Mouse (Mus musculus): ENCODE measurements around the gene Gys2. TPM values are rescaled to one million over a fixed set of nuclear protein-coding genes. Genes with fewer than 3 reads are reported as not detected.
A peak's percentile ranks its signal among the peaks of the same experiment; 100 is the strongest.

The Gys2 gene
- polyA plus RNA-seq, 1 experiment from 2014 or later: not detected

DNA sequence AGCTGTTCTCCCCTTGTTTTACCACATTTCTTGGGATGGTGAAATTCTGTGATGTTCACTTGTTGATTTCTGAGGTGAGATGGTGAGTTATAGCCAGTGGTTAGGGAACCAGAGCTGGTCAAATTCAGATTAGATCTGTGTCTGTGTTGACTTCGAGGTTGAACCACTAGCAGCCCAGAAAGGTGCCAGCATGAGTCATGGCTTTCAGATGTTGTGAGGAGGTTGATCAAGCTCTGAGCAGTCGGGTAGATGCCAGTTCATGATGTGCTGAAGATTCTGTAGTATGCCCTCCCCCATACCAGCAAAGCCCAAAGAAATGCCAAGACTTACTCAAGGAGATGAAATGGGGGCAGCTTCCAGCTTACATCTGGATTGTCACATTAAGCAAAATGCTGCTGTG is 83.8 kb downstream of the Gys2 start:
- WGBS: 89% methylated on average over 2 of the region's 2 CpGs
- peaks cover 32% of the 10 kb centered on the region for H3K4me1 ChIP-seq
- 0 out of 2 replicates have a peak overlapping the region, but pooled peaks have one; percentile 93 for H3K9ac ChIP-seq
- H3K36me3 ChIP-seq: peaks cover 13% of the 10 kb centered on the region
- ATAC-seq (ENCODE audit: low FRiP score, low read depth): no peak
- H3K9me3 ChIP-seq: no peaks in the 10 kb centered on the region
- no peaks in the 10 kb centered on the region for H3K27me3 ChIP-seq
- no peak overlapping the region for H3K4me3 ChIP-seq
- no peak overlapping the region; the same call in 1 of the 2 replicates for H3K4me2 ChIP-seq (replicated peaks)
- no peak overlapping the region for H3K27ac ChIP-seq

DNA sequence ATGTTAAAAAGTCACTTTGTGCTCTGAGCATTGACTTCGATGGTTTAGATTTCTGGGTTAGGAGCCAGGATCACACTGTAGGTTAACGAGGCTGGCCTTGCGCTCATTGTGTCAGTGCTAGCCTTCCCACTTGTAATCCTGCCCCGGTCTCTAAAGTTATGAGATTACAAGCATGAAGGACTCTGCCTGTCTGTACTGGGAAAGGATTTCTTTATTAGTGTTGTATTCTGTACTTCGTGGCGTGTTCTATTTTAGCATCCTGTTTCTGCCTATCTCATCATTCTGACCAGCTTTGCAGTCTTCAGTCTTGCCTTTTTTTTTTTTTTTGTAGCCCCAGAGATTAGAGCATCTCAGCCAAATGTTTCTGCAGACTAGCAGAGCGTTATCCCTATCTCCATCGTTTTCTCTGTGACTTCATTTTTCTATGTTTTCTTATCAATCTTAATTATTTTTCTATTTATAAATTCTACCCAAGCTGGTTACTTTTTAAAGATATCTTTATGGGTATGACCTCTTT is 85.1 kb downstream of the Gys2 start:
- no peak overlapping the region for H3K27ac ChIP-seq
- ATAC-seq (ENCODE audit: low FRiP score, low read depth): no peak
- 17% methylated on average over 8 of the region's 8 CpGs for WGBS

DNA sequence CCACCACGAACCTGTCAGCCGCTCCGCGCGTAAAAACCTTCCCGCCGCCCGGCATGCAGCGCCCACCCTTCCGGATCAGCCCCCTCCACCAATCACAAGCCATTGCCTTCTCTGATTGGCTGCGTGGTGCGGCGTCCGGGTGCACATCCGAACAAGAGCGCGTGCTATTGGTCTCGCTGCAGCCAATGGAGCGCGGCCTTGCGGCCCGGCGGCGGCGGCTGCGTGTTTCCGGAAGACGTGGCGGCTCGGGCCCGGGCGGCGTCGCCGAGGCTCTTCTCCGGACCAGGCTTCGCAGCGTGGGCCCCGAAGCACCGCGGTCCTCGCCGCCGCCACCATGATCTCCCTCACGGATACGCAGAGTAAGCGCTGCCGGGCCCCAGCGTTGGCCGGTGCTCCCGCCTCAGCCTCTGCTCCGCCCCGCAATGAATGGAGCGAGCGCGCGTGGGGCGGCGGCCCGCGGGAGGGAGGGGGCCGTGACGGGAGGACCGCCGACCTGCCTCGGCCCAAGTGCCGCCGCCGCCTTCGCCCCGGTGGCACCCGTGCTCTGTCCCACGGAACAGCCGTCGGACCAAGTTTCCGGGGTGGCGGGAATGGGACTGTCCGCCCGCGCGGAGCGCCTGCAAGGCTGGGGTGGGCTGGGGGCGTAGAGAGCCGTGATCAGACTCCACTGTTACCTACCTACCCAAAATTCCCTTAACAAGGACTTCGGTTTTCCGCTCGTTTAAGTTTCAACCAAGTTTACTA is 85.7 kb downstream of the Gys2 start, which contains the start of the genes Recql and Golt1b:
TSS of gene Recql (minus strand) at position 77 of the 744 bp plus-strand sequence.
TSS of gene Golt1b (plus strand) at position 211 of the 744 bp plus-strand sequence.
- under 1% methylated on average over 69 of the region's 87 CpGs for WGBS
- no peaks in the 10 kb centered on the region for H3K27me3 ChIP-seq
- peak within 1 kb of the TSS; percentile 93 for H3K9ac ChIP-seq
- 0 out of 2 replicates have a peak within 1 kb of the TSS, but pooled peaks have one; percentile 15 for H3K27ac ChIP-seq
- peak within 1 kb of the TSS; percentile 98 for H3K4me3 ChIP-seq
- no peaks in the 10 kb centered on the region for H3K36me3 ChIP-seq
- H3K4me2 ChIP-seq (replicated peaks): peak within 1 kb of the TSS; percentile 82
- peaks cover 32% of the 10 kb centered on the region for H3K4me1 ChIP-seq
- H3K9me3 ChIP-seq: no peaks in the 10 kb centered on the region
- peak; percentile 100 for ATAC-seq (ENCODE audit: low FRiP score, low read depth)

More for the DNA sequence above, 85.1 kb downstream of the Gys2 start:
- H3K4me3 ChIP-seq: peak overlapping the region; percentile 98
- H3K27me3 ChIP-seq: no peaks in the 10 kb centered on the region
- H3K4me1 ChIP-seq: peaks cover 32% of the 10 kb centered on the region
- no peaks in the 10 kb centered on the region for H3K9me3 ChIP-seq
- peak overlapping the region; percentile 93 for H3K9ac ChIP-seq
- peaks cover under 1% of the 10 kb centered on the region for H3K36me3 ChIP-seq
- H3K4me2 ChIP-seq (replicated peaks): peak overlapping the region; percentile 82

- H3K4me2 ChIP-seq (replicated peaks): peak overlapping the region; percentile 75
- peak overlapping the region; percentile 70 for H3K9ac ChIP-seq
- ATAC-seq (ENCODE audit: low FRiP score, low read depth): peak; percentile 64; the same call in 1 of the 2 replicates
- WGBS: 6% methylated on average over 31 of the region's 31 CpGs
- H3K27me3 ChIP-seq: no peaks in the 10 kb centered on the region
- H3K9me3 ChIP-seq: no peaks in the 10 kb centered on the region
- H3K4me1 ChIP-seq: peaks cover 25% of the 10 kb centered on the region
- H3K36me3 ChIP-seq: no peaks in the 10 kb centered on the region
- no peak overlapping the region for H3K27ac ChIP-seq
- H3K4me3 ChIP-seq: peak overlapping the region; percentile 98
Observed at GRCm38 (mm10) chr6:142386285-142387010, 86.5 kb downstream of the Gys2 start.

GRCm38 (mm10) chr6:142384521-142384920 is 88.4 kb downstream of the Gys2 start:
- ATAC-seq (ENCODE audit: low FRiP score, low read depth): no peak
- no peak overlapping the region for H3K4me2 ChIP-seq (replicated peaks)
- H3K9ac ChIP-seq: no peak overlapping the region
- no peaks in the 10 kb centered on the region for H3K36me3 ChIP-seq
- no peaks in the 10 kb centered on the region for H3K27me3 ChIP-seq
- H3K4me1 ChIP-seq: peaks cover 22% of the 10 kb centered on the region
- no peaks in the 10 kb centered on the region for H3K9me3 ChIP-seq
- WGBS: 89% methylated on average over 9 of the region's 9 CpGs
- no peak overlapping the region for H3K27ac ChIP-seq
- H3K4me3 ChIP-seq: no peak overlapping the region

DNA sequence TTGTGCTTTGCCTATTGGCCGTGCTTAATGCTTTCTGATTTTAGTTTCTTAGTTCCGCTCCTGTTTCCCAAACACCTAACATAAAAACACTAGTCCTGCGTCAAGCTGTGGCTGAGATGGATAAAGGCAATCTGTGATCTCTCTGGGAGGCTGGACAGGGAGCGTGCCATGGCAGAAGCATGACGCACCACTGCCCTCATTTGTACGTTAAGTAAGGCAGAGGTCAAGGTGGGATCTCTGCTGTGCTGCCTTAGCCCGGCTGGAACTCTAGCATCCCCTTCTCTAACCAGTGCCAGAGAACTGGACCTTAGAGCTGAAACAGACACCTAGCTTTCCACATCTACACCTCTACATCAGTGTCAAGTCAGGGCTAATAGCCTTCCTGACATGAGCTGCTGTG is 91.3 kb downstream of the Gys2 start:
- no peak overlapping the region for H3K9ac ChIP-seq
- no peak for ATAC-seq (ENCODE audit: low FRiP score, low read depth)
- no peaks in the 10 kb centered on the region for H3K9me3 ChIP-seq
- H3K27ac ChIP-seq: no peak overlapping the region
- H3K4me1 ChIP-seq: 0 out of 2 replicates have a peak, but pooled peaks cover 6% of the 10 kb centered on the region
- no peak overlapping the region for H3K4me2 ChIP-seq (replicated peaks)
- H3K36me3 ChIP-seq: peaks cover 1% of the 10 kb centered on the region
- H3K4me3 ChIP-seq: no peak overlapping the region
- no peaks in the 10 kb centered on the region for H3K27me3 ChIP-seq
- 91% methylated on average over 7 of the region's 7 CpGs for WGBS

DNA sequence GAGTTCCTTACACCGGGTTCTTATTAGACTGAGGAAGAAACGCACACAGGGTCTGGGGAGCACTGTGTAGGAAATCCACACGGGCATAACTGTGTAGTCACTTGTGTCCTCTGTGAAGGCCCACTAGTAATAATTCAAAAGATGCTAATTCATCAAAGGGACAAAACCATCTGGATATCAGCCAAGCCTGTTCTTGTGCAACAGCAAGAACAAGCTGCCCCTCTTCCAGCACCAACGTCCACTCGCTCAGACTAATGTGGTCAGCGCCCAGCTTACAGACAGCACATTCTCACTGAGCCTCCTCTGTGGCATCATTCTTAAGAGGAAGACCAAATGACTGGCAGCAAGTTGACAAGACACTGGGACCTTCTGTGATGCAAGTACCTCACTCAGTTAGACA is 92.9 kb downstream of the Gys2 start:
- WGBS: 90% methylated on average over 6 of the region's 6 CpGs
- Histone ChIP-seq H3K4me3 (no peak overlapping the region), H3K9me3 (no peaks in the 10 kb centered on the region), H3K36me3 (peaks cover 16% of the 10 kb centered on the region), H3K4me2 (replicated peaks) (no peak overlapping the region), H3K27me3 (no peaks in the 10 kb centered on the region), H3K9ac (no peak overlapping the region), H3K4me1 (no peaks in the 10 kb centered on the region), H3K27ac (no peak overlapping the region)
- ATAC-seq (ENCODE audit: low FRiP score, low read depth): no peak

DNA sequence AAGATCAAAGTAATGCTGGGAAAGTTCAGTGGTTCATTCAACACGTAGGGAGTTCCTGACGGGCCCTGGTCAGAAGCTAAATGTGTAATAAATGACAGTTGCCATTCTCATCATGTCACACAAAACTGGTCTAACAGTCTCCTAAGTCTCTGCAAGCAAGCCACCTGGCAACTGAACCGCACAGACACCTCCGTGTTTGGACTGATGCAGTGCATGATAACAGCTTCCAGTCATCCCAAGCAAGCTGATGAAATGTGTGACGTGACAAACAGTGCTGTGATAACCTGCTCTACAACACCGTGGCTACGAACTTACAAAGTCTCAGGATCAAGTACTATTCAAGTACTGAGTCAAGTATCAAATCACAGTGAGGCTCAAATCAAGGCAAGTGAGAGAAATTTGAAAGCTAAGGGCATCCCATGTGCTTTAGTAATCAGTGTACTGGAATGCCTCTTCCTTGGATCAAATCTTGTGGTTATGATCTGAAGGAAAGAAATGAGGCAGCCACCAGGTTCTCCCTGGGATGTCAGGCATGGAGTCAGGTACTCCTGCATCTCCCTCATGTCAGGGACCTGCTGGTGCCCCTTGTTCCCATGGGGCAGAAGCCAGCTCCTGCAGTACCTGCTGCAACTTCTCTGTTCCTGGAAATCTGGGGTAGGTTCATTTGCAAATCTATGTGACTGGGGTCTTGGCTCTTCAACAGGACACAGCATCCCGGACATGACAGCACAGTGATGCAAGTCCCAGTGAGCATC is 94.2 kb downstream of the Gys2 start:
- H3K9ac ChIP-seq: no peak overlapping the region
- no peaks in the 10 kb centered on the region for H3K27me3 ChIP-seq
- no peak overlapping the region for H3K4me3 ChIP-seq
- H3K9me3 ChIP-seq: no peaks in the 10 kb centered on the region
- 88% methylated on average over 8 of the region's 8 CpGs for WGBS
- no peak for ATAC-seq (ENCODE audit: low FRiP score, low read depth)
- peaks cover 25% of the 10 kb centered on the region for H3K36me3 ChIP-seq
- H3K4me2 ChIP-seq (replicated peaks): no peak overlapping the region
- H3K27ac ChIP-seq: no peak overlapping the region
- no peaks in the 10 kb centered on the region for H3K4me1 ChIP-seq

DNA sequence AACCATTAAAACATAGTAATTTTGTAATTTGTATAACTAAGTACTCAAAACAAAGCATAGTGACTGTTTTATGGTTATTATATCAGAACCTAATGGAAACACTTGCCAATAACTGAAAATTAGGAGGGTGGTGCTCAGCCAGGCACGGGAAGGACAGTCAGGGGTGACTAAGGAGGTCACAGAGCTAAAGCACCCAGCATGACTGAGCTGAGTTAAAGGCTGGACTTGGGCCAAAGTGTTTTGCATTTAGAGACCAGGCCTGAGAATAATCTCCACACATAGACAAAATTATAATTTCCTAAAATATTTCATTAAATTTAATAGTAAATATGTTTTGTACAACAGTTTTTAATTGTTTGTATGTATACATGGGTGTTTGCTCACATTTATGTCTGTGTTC is 95.8 kb downstream of the Gys2 start:
- Histone ChIP-seq H3K9ac (no peak overlapping the region), H3K9me3 (no peaks in the 10 kb centered on the region), H3K27ac (no peak overlapping the region), H3K4me2 (replicated peaks) (no peak overlapping the region), H3K27me3 (no peaks in the 10 kb centered on the region), H3K4me3 (no peak overlapping the region), H3K36me3 (peaks cover 30% of the 10 kb centered on the region), H3K4me1 (no peaks in the 10 kb centered on the region)
- no peak for ATAC-seq (ENCODE audit: low FRiP score, low read depth)
- WGBS: 62% methylated on average over 1 of the region's 1 CpGs

All from limb, embryonic 13.5 days (tissue).